Mouse (Mus musculus) splenic B cell, adult 2 months (primary cell): ENCODE measurements around the gene Capn1.

Experiments
- DNase-seq: peaks from one replicate; pipeline ENCODE4 v3.0.0-alpha.2; 2011; ENCODE audit warnings: low read depth, low spot score
- H3K27me3 ChIP-seq: 2 replicates; pipeline ENCODE4 v1.6.1; 2012; ENCODE audit warnings: mild to moderate bottlenecking, low read length, moderate library complexity, mixed read lengths; ENCODE audit not compliant: control insufficient read depth, poor library complexity, insufficient read depth, severe bottlenecking
- H3K36me3 ChIP-seq: 2 replicates; pipeline ENCODE4 v1.6.1; 2012; ENCODE audit warnings: mild to moderate bottlenecking, low read length, moderate library complexity, mixed read lengths; ENCODE audit not compliant: control insufficient read depth, poor library complexity, insufficient read depth, severe bottlenecking

Capn1 gene

GRCm38 (mm10) chr19:5988815-5989452 lies 26.8 kb downstream of the Capn1 start:
- peak; percentile 55 for DNase-seq
- Histone ChIP-seq H3K36me3 (no peaks in the 10 kb centered on the region), H3K27me3 (no peaks in the 10 kb centered on the region)

- Histone ChIP-seq H3K36me3 (no peaks in the 10 kb centered on the region), H3K27me3 (no peaks in the 10 kb centered on the region)
- peak; percentile 35 for DNase-seq
Observed at GRCm38 (mm10) chr19:5988027-5988814, 27.5 kb downstream of the Capn1 start.

GRCm38 (mm10) chr19:5986043-5986442 lies 29.7 kb downstream of the Capn1 start, which contains the start of gene Slc22a20:
TSS of gene Slc22a20 (minus strand) at chr19:5986143.
- no peaks in the 10 kb centered on the region for H3K36me3 ChIP-seq
- no peaks in the 10 kb centered on the region for H3K27me3 ChIP-seq
- DNase-seq, result no peak

GRCm38 (mm10) chr19:5980477-5980876 lies 35.2 kb downstream of the Capn1 start:
- no peaks in the 10 kb centered on the region for H3K27me3 ChIP-seq
- no peaks in the 10 kb centered on the region for H3K36me3 ChIP-seq
- no peak for DNase-seq

- no peaks in the 10 kb centered on the region for H3K36me3 ChIP-seq
- no peak for DNase-seq
- no peaks in the 10 kb centered on the region for H3K27me3 ChIP-seq
Observed at GRCm38 (mm10) chr19:5977717-5978116, 38.0 kb downstream of the Capn1 start.

GRCm38 (mm10) chr19:5975676-5976075 lies 40.0 kb downstream of the Capn1 start:
- DNase-seq, result no peak
- H3K36me3 ChIP-seq, result no peaks in the 10 kb centered on the region
- no peaks in the 10 kb centered on the region for H3K27me3 ChIP-seq

GRCm38 (mm10) chr19:5975112-5975511 lies 40.6 kb downstream of the Capn1 start:
- H3K27me3 ChIP-seq, result no peaks in the 10 kb centered on the region
- DNase-seq, result no peak
- H3K36me3 ChIP-seq, result no peaks in the 10 kb centered on the region

- Histone ChIP-seq H3K36me3 (no peaks in the 10 kb centered on the region), H3K27me3 (no peaks in the 10 kb centered on the region)
- no peak for DNase-seq
Observed at GRCm38 (mm10) chr19:5967664-5968063, 48.0 kb downstream of the Capn1 start.

GRCm38 (mm10) chr19:5966786-5967185 lies 48.9 kb downstream of the Capn1 start:
- no peak for DNase-seq
- Histone ChIP-seq H3K27me3 (no peaks in the 10 kb centered on the region), H3K36me3 (no peaks in the 10 kb centered on the region)

- no peak for DNase-seq
Observed at GRCm38 (mm10) chr19:5965910-5966309, 49.8 kb downstream of the Capn1 start.

GRCm38 (mm10) chr19:5965280-5965679 lies 50.4 kb downstream of the Capn1 start:
- Histone ChIP-seq H3K36me3 (no peaks in the 10 kb centered on the region), H3K27me3 (no peaks in the 10 kb centered on the region)
- peak; percentile 92 for DNase-seq

More at GRCm38 (mm10) chr19:5965910-5966309, 49.8 kb downstream of the Capn1 start:
- Histone ChIP-seq H3K27me3 (no peaks in the 10 kb centered on the region), H3K36me3 (no peaks in the 10 kb centered on the region)

- Histone ChIP-seq H3K36me3 (no peaks in the 10 kb centered on the region), H3K27me3 (no peaks in the 10 kb centered on the region)
- DNase-seq, result peak; percentile 18
Observed at GRCm38 (mm10) chr19:5964804-5965203, 50.9 kb downstream of the Capn1 start.

GRCm38 (mm10) chr19:5963883-5964562 lies 51.7 kb downstream of the Capn1 start, which contains the start of gene Pola2:
TSS of gene Pola2 (minus strand) at chr19:5964202.
- DNase-seq, result peak; percentile 91
- H3K27me3 ChIP-seq, result no peaks in the 10 kb centered on the region
- no peaks in the 10 kb centered on the region for H3K36me3 ChIP-seq

- DNase-seq, result no peak
- Histone ChIP-seq H3K36me3 (no peaks in the 10 kb centered on the region), H3K27me3 (no peaks in the 10 kb centered on the region)
Observed at GRCm38 (mm10) chr19:5962651-5963050, 53.0 kb downstream of the Capn1 start.

GRCm38 (mm10) chr19:5957371-5957770 lies 58.3 kb downstream of the Capn1 start:
- H3K27me3 ChIP-seq, result no peaks in the 10 kb centered on the region
- DNase-seq, result no peak
- H3K36me3 ChIP-seq, result peaks cover 3% of the 10 kb centered on the region
